Mouse (Mus musculus): Measurements from ENCODE around the gene Fbxw2.
"Not testable (repeated sequence)": the region's sequence is repeated elsewhere in the genome, so short reads cannot be mapped to it uniquely, and the experiment has no call there.

Fbxw2 gene

GRCm38 (mm10) chr2:34825827-34826459 lies at the start of gene Fbxw2:
TSS of gene Fbxw2 (minus strand) at chr2:34826311.
- in situ Hi-C loops (cut with MboI, MseI), result loop anchor here (5.0 kb wide), 1 partner anchor 46 kb away; the partner anchor contains the start of genes Cutal and Psmd5

- in situ Hi-C loops (cut with MboI, MseI), result loop anchor here (5.0 kb wide), 1 partner anchor 48 kb away; the partner anchor contains the start of gene Fbxw2
Observed at GRCm38 (mm10) chr2:34874816-34875345, 48.8 kb upstream of the Fbxw2 start, which contains the start of gene Psmd5. TSS of gene Psmd5 (minus strand) at chr2:34874968.

GRCm38 (mm10) chr2:34874271-34874670 lies 48.2 kb upstream of the Fbxw2 start, which contains the start of gene Cutal:
TSS of gene Cutal (plus strand) at chr2:34874396.
- in situ Hi-C loops (cut with MboI, MseI), result loop anchor here (5.0 kb wide), 1 partner anchor 47 kb away; the partner anchor contains the start of gene Fbxw2

GRCm38 (mm10) chr2:34870520-34871474 lies 44.7 kb upstream of the Fbxw2 start:
- in situ Hi-C loops (cut with MboI, MseI), result loop anchor here (5.0 kb wide), 1 partner anchor 43 kb away; the partner anchor contains the start of gene Fbxw2

GRCm38 (mm10) chr2:34869680-34870079 lies 43.6 kb upstream of the Fbxw2 start:
- in situ Hi-C loops (cut with MboI, MseI), result loop anchor here (5.0 kb wide), 1 partner anchor 42 kb away; the partner anchor contains the start of gene Fbxw2

- in situ Hi-C loops (cut with MboI, MseI), result no loop called here
Observed at GRCm38 (mm10) chr2:34857728-34858127, 31.6 kb upstream of the Fbxw2 start.

- in situ Hi-C loops (cut with MboI, MseI), result no loop called here
Observed at GRCm38 (mm10) chr2:34855265-34855664, 29.2 kb upstream of the Fbxw2 start.

- in situ Hi-C loops (cut with MboI, MseI), result no loop called here
Observed at GRCm38 (mm10) chr2:34847702-34848101, 21.6 kb upstream of the Fbxw2 start.

- in situ Hi-C loops (cut with MboI, MseI), result no loop called here
Observed at GRCm38 (mm10) chr2:34843211-34843939, 17.3 kb upstream of the Fbxw2 start.

- in situ Hi-C loops (cut with MboI, MseI), result no loop called here
Observed at GRCm38 (mm10) chr2:34841706-34842105, 15.6 kb upstream of the Fbxw2 start.

- in situ Hi-C loops (cut with MboI, MseI), result not testable (repeated sequence)
Observed at GRCm38 (mm10) chr2:34840143-34840542, 14.0 kb upstream of the Fbxw2 start.

GRCm38 (mm10) chr2:34835669-34836068 lies 9.6 kb upstream of the Fbxw2 start:
- in situ Hi-C loops (cut with MboI, MseI), result no loop called here

GRCm38 (mm10) chr2:34833624-34834023 lies 7.5 kb upstream of the Fbxw2 start:
- in situ Hi-C loops (cut with MboI, MseI), result no loop called here

GRCm38 (mm10) chr2:34832766-34833457 lies 6.8 kb upstream of the Fbxw2 start, which contains the start of gene Gm34653:
TSS of gene Gm34653 (plus strand) at chr2:34833007.
- in situ Hi-C loops (cut with MboI, MseI), result not testable (repeated sequence)

- in situ Hi-C loops (cut with MboI, MseI), result not testable (repeated sequence)
Observed at GRCm38 (mm10) chr2:34830066-34830465, 4.0 kb upstream of the Fbxw2 start.

- in situ Hi-C loops (cut with MboI, MseI), result loop anchor here (5.0 kb wide), 1 partner anchor 44 kb away; the partner anchor contains the start of genes Cutal and Psmd5
Observed at GRCm38 (mm10) chr2:34828026-34828425, 1.9 kb upstream of the Fbxw2 start.

- in situ Hi-C loops (cut with MboI, MseI), result loop anchor here (5.0 kb wide), 1 partner anchor 45 kb away; the partner anchor contains the start of genes Cutal and Psmd5
Observed at GRCm38 (mm10) chr2:34827591-34827990, 1.5 kb upstream of the Fbxw2 start.

- in situ Hi-C loops (cut with MboI, MseI), result loop anchor here (5.0 kb wide), 1 partner anchor 46 kb away; the partner anchor contains the start of genes Cutal and Psmd5
Observed at GRCm38 (mm10) chr2:34826460-34827231, 535 bp upstream of the Fbxw2 start.

- in situ Hi-C loops (cut with MboI, MseI), result no loop called here
Observed at GRCm38 (mm10) chr2:34818492-34818891, 7.6 kb downstream of the Fbxw2 start.

Measured in T-helper 1 cell (primary cell).